Mouse (Mus musculus): ENCODE measurements at regions not wholly inside any gene's neighbourhood (a gene's known extent, or its start where the extent isn't known, plus 50 kb on each side); places are given as distances from the start of the nearest gene placed in this dataset.

DNA sequence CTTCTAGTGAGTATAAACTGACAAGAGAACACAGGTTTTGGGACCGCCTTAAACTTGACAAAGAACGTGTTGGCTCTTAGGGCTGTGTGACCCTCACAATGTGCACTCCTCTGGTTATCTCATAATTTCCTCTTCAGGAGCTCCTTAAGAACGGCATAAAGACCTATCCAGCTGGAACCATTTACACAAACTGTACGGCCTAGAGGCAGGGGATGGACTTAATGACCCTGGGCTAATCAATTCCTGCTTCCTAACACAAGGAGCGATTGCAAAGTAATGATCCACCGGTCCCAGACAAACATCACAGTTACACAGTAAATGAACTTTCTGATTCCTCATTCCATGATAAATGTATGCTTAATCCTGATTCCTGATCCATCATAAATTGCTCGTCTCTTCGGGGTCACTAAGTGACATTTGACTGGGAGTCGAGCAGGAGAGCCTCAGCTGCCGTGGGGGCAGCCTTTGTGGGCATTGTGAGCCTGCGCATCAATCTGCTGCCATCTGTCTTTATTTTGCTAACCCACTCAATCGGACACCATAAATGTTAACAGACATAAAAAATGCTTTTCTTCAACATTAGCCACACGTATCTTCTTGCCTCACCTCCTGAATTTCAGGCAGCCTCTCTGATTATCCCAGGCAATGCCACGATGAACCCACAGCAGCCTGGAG, 179.4 kb downstream of the Lmo4 start:
- no peak for DNase-seq (ENCODE audit: extremely low read depth, low read depth, low spot score)
- TF ChIP-seq CTCF (IDR thresholded peaks at IDR 0.05; ENCODE audit: low read depth, low read length) (no peak), POLR2A (IDR thresholded peaks at IDR 0.05; ENCODE audit: extremely low read depth, insufficient read depth, low read length) (no peak)
- Histone ChIP-seq H3K36me3 (ENCODE audit: control insufficient read depth, insufficient read depth, low read length) (no peaks in the 10 kb centered on the region), H3K27me3 (ENCODE audit: control insufficient read depth, insufficient read depth, low read length) (no peaks in the 10 kb centered on the region), H3K27ac (replicated peaks; ENCODE audit: insufficient read depth, low read depth, low read length) (no peak overlapping the region), H3K9ac (ENCODE audit: low read depth, low read length) (no peak overlapping the region), H3K79me2 (ENCODE audit: control insufficient read depth, insufficient read depth, low read length) (no peaks in the 10 kb centered on the region), H3K4me1 (ENCODE audit: control insufficient read depth, insufficient read depth, low read length) (no peaks in the 10 kb centered on the region), H3K4me3 (ENCODE audit: insufficient read depth, low read depth, low read length) (no peak overlapping the region)
- WGBS: 78% methylated on average over 14 of the region's 14 CpGs

DNA sequence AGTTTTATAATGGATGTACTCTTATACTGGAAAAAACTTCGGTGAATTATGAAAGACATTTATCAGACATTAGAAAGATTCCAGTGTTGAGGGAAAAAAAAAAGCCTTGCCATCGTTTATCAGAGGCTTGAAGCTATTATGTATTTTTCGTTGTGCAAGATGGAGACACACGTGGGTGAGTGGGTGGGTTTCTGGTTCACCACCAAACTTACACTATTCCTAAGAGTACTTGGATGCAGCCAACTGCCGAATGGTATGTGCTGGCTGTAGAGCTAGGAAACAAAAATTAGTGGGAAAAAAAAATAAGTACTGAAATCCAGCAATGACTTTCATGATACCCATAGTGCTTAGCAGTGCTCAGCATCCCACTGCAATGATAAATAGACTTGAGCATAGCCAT, 180.8 kb downstream of the Lmo4 start:
- Histone ChIP-seq H3K27ac (replicated peaks; ENCODE audit: insufficient read depth, low read depth, low read length) (no peak overlapping the region), H3K79me2 (ENCODE audit: control insufficient read depth, insufficient read depth, low read length) (no peaks in the 10 kb centered on the region), H3K9ac (ENCODE audit: low read depth, low read length) (no peak overlapping the region), H3K4me3 (ENCODE audit: insufficient read depth, low read depth, low read length) (no peak overlapping the region), H3K27me3 (ENCODE audit: control insufficient read depth, insufficient read depth, low read length) (no peaks in the 10 kb centered on the region), H3K4me1 (ENCODE audit: control insufficient read depth, insufficient read depth, low read length) (no peaks in the 10 kb centered on the region), H3K36me3 (ENCODE audit: control insufficient read depth, insufficient read depth, low read length) (no peaks in the 10 kb centered on the region)
- TF ChIP-seq POLR2A (IDR thresholded peaks at IDR 0.05; ENCODE audit: extremely low read depth, insufficient read depth, low read length) (no peak), CTCF (IDR thresholded peaks at IDR 0.05; ENCODE audit: low read depth, low read length) (no peak)
- 69% methylated on average over 5 of the region's 5 CpGs for WGBS
- no peak for DNase-seq (ENCODE audit: extremely low read depth, low read depth, low spot score)

DNA sequence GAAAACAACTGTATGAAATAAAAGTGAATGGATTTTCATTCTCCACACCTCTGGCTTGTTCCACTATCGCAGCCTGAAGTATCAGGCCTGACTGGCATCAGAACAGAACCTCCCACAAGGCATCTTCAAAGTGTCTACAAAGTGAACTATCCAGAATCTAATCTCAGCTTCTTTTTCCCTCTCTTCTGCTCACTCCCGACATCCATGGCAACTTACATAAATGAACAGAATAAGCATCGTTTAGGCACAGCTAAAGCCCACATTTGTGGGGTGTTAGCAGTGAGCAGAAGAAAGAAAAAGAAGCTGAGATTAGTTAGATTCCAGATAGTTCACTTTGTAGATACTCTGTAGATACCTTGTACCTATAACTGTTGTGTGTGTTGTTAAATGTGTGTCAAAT, 182.0 kb downstream of the Lmo4 start:
- no peak for DNase-seq (ENCODE audit: extremely low read depth, low read depth, low spot score)
- whole genome bisulfite sequencing: 78% methylated on average over 3 of the region's 3 CpGs
- H3K27ac ChIP-seq (replicated peaks; ENCODE audit: insufficient read depth, low read depth, low read length): no peak overlapping the region

DNA sequence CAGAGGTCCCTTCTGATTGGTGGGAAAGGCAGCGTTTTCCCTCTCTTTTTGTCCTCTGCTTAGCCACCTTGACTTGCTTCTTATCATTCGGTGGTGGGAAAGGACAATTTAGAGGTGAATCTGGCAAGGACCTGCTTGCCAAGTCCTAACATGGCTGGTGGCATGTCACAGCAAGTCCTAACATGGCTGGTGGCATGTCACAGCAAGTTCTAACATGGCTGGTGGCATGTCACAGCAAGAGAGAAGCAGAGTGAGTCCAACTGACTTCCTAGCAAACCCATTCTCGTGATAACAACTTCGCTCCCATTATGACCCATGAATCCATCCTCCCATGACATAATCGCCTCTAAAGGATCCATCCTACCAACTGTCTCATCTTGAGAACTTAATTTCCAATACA, 183.1 kb downstream of the Lmo4 start:
- H3K4me1 ChIP-seq (ENCODE audit: control insufficient read depth, insufficient read depth, low read length): no peaks in the 10 kb centered on the region
- no peak for DNase-seq (ENCODE audit: extremely low read depth, low read depth, low spot score)
- no peak overlapping the region for H3K27ac ChIP-seq (replicated peaks; ENCODE audit: insufficient read depth, low read depth, low read length)
- H3K79me2 ChIP-seq (ENCODE audit: control insufficient read depth, insufficient read depth, low read length): no peaks in the 10 kb centered on the region
- no peaks in the 10 kb centered on the region for H3K27me3 ChIP-seq (ENCODE audit: control insufficient read depth, insufficient read depth, low read length)
- H3K9ac ChIP-seq (ENCODE audit: low read depth, low read length): no peak overlapping the region
- WGBS: 87% methylated on average over 5 of the region's 5 CpGs
- H3K36me3 ChIP-seq (ENCODE audit: control insufficient read depth, insufficient read depth, low read length): no peaks in the 10 kb centered on the region
- TF ChIP-seq POLR2A (IDR thresholded peaks at IDR 0.05; ENCODE audit: extremely low read depth, insufficient read depth, low read length): no peak
- TF ChIP-seq CTCF (IDR thresholded peaks at IDR 0.05; ENCODE audit: low read depth, low read length): no peak
- no peak overlapping the region for H3K4me3 ChIP-seq (ENCODE audit: insufficient read depth, low read depth, low read length)

More for the DNA sequence above, 182.0 kb downstream of the Lmo4 start:
- Histone ChIP-seq H3K4me1 (ENCODE audit: control insufficient read depth, insufficient read depth, low read length) (no peaks in the 10 kb centered on the region), H3K27me3 (ENCODE audit: control insufficient read depth, insufficient read depth, low read length) (no peaks in the 10 kb centered on the region), H3K36me3 (ENCODE audit: control insufficient read depth, insufficient read depth, low read length) (no peaks in the 10 kb centered on the region), H3K79me2 (ENCODE audit: control insufficient read depth, insufficient read depth, low read length) (no peaks in the 10 kb centered on the region), H3K4me3 (ENCODE audit: insufficient read depth, low read depth, low read length) (no peak overlapping the region), H3K9ac (ENCODE audit: low read depth, low read length) (no peak overlapping the region)
- no peak for TF ChIP-seq CTCF (IDR thresholded peaks at IDR 0.05; ENCODE audit: low read depth, low read length)
- TF ChIP-seq POLR2A (IDR thresholded peaks at IDR 0.05; ENCODE audit: extremely low read depth, insufficient read depth, low read length): no peak

DNA sequence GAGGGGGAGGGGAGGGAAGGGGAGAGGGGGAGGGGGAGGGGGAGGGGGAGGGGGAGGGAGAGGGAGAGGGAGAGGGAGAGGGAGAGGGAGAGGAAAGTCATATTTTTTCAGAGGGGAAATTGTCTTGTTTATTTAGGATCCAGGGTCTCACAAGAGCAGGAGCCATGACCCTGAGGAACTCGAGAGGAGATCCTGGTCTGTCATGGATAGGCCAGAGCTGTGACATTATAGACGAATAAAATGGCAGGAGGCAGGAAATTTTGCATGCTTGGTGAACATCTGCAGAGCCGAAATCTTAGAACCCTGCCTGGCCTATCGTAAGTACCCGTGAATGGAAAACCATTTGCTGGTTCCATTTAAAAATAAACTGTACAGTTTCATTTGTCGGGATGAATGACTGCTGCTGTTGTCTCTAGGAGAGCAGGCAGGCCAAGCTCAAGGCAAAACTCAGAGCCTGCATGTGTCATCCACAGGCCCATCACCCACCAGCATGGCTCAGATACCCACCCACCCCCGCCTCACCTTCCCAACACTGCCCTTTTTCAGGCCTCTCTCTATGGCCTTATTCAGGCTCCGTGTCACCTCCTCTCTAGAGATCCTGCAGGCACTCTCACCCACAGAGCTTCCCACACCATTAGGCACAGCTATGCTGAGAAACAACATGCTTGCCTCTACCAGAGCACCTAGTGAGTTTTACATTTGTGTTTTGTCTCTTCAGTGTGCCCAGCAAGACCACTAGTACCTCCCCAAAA, 184.7 kb downstream of the Lmo4 start:
- Histone ChIP-seq H3K27ac (replicated peaks; ENCODE audit: insufficient read depth, low read depth, low read length) (no peak overlapping the region), H3K4me3 (ENCODE audit: insufficient read depth, low read depth, low read length) (no peak overlapping the region), H3K4me1 (ENCODE audit: control insufficient read depth, insufficient read depth, low read length) (no peaks in the 10 kb centered on the region), H3K9ac (ENCODE audit: low read depth, low read length) (no peak overlapping the region), H3K36me3 (ENCODE audit: control insufficient read depth, insufficient read depth, low read length) (no peaks in the 10 kb centered on the region), H3K27me3 (ENCODE audit: control insufficient read depth, insufficient read depth, low read length) (no peaks in the 10 kb centered on the region), H3K79me2 (ENCODE audit: control insufficient read depth, insufficient read depth, low read length) (no peaks in the 10 kb centered on the region)
- TF ChIP-seq CTCF (IDR thresholded peaks at IDR 0.05; ENCODE audit: low read depth, low read length) (no peak), POLR2A (IDR thresholded peaks at IDR 0.05; ENCODE audit: extremely low read depth, insufficient read depth, low read length) (no peak)
- DNase-seq (ENCODE audit: extremely low read depth, low read depth, low spot score): no peak
- 86% methylated on average over 8 of the region's 8 CpGs for WGBS

DNA sequence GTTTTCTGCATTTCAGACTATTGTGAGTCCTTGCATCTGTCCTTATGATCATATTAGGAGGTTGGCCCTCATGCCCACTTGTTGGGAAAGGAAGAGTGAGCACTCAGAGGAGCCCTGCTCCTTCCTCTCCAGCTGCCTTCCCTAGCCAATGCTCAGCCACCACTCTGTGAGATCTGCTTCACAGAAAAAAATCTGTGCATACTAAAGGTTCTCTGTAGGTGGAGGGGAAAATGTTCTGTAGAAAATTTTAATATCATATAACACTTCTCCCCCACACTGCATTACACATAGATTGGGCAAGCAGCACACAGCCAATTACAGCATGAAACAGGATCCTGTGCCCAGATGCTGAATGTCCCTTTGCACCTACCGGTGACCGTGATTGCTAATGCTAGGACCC, 185.7 kb downstream of the Lmo4 start:
- Histone ChIP-seq H3K79me2 (ENCODE audit: control insufficient read depth, insufficient read depth, low read length) (no peaks in the 10 kb centered on the region), H3K27me3 (ENCODE audit: control insufficient read depth, insufficient read depth, low read length) (no peaks in the 10 kb centered on the region), H3K4me3 (ENCODE audit: insufficient read depth, low read depth, low read length) (no peak overlapping the region), H3K36me3 (ENCODE audit: control insufficient read depth, insufficient read depth, low read length) (no peaks in the 10 kb centered on the region), H3K27ac (replicated peaks; ENCODE audit: insufficient read depth, low read depth, low read length) (no peak overlapping the region), H3K9ac (ENCODE audit: low read depth, low read length) (no peak overlapping the region), H3K4me1 (ENCODE audit: control insufficient read depth, insufficient read depth, low read length) (no peaks in the 10 kb centered on the region)
- 90% methylated on average over 2 of the region's 2 CpGs for WGBS
- no peak for DNase-seq (ENCODE audit: extremely low read depth, low read depth, low spot score)
- TF ChIP-seq CTCF (IDR thresholded peaks at IDR 0.05; ENCODE audit: low read depth, low read length): no peak
- TF ChIP-seq POLR2A (IDR thresholded peaks at IDR 0.05; ENCODE audit: extremely low read depth, insufficient read depth, low read length): no peak

Data from liver, adult 2 months (tissue).